Mouse (Mus musculus): ENCODE data around the gene Rap1gap. TPM values are rescaled to one million over a fixed set of nuclear protein-coding genes. Genes with fewer than 3 reads are reported as not detected.

Rap1gap gene
- polyA plus RNA-seq, 1 experiment from 2014 or later, result 59.1 TPM

GRCm38 (mm10) chr4:137679979-137680550, 15.5 kb downstream of the Rap1gap start:
- ATAC-seq (ENCODE audit: insufficient read depth, low FRiP score, low read depth), result no peak
- H3K9me3 ChIP-seq, result no peaks in the 10 kb centered on the region
- no peak overlapping the region for H3K4me3 ChIP-seq (replicated peaks)
- H3K9ac ChIP-seq, result no peak overlapping the region
- H3K4me1 ChIP-seq, result peaks cover 15% of the 10 kb centered on the region
- H3K36me3 ChIP-seq, result no peaks in the 10 kb centered on the region
- H3K27me3 ChIP-seq (replicated peaks), result peaks cover 24% of the 10 kb centered on the region
- H3K4me2 ChIP-seq, result no peak overlapping the region
- H3K27ac ChIP-seq, result no peak overlapping the region
- WGBS, result 84% methylated on average over 2 of the region's 2 CpGs

- H3K4me1 ChIP-seq, result peaks cover 15% of the 10 kb centered on the region
- peaks cover 24% of the 10 kb centered on the region for H3K27me3 ChIP-seq (replicated peaks)
- H3K4me3 ChIP-seq (replicated peaks), result no peak overlapping the region
- H3K27ac ChIP-seq, result no peak overlapping the region
- ATAC-seq (ENCODE audit: insufficient read depth, low FRiP score, low read depth), result no peak
- H3K9me3 ChIP-seq, result no peaks in the 10 kb centered on the region
- WGBS, result 34% methylated on average over 7 of the region's 7 CpGs
- H3K4me2 ChIP-seq, result no peak overlapping the region
- H3K36me3 ChIP-seq, result no peaks in the 10 kb centered on the region
- H3K9ac ChIP-seq, result no peak overlapping the region
Observed at GRCm38 (mm10) chr4:137680721-137681120, 16.2 kb downstream of the Rap1gap start.

GRCm38 (mm10) chr4:137681408-137682104, 17.0 kb downstream of the Rap1gap start:
- H3K4me1 ChIP-seq, result peaks cover 13% of the 10 kb centered on the region
- no peaks in the 10 kb centered on the region for H3K9me3 ChIP-seq
- no peak overlapping the region for H3K27ac ChIP-seq
- peaks cover 24% of the 10 kb centered on the region for H3K27me3 ChIP-seq (replicated peaks)
- peak overlapping the region; percentile 65 for H3K4me2 ChIP-seq
- no peaks in the 10 kb centered on the region for H3K36me3 ChIP-seq
- 0 out of 2 replicates have a peak overlapping the region, but pooled peaks have one; percentile 3 for H3K9ac ChIP-seq
- 5% methylated on average over 52 of the region's 52 CpGs for WGBS
- H3K4me3 ChIP-seq (replicated peaks), result peak overlapping the region; percentile 30
- ATAC-seq (ENCODE audit: insufficient read depth, low FRiP score, low read depth), result no peak

GRCm38 (mm10) chr4:137682961-137683453, 18.5 kb downstream of the Rap1gap start:
- Histone ChIP-seq H3K36me3 (no peaks in the 10 kb centered on the region), H3K27me3 (replicated peaks) (peaks cover 24% of the 10 kb centered on the region), H3K27ac (no peak overlapping the region), H3K4me2 (no peak overlapping the region), H3K9ac (no peak overlapping the region), H3K9me3 (no peaks in the 10 kb centered on the region), H3K4me1 (peaks cover 18% of the 10 kb centered on the region), H3K4me3 (replicated peaks) (no peak overlapping the region)
- 51% methylated on average over 7 of the region's 7 CpGs for WGBS
- no peak for ATAC-seq (ENCODE audit: insufficient read depth, low FRiP score, low read depth)

- no peak overlapping the region; the same call in 1 of the 2 replicates for H3K27ac ChIP-seq
- H3K27me3 ChIP-seq (replicated peaks), result peaks cover 22% of the 10 kb centered on the region
- no peak overlapping the region for H3K4me2 ChIP-seq
- H3K9ac ChIP-seq, result no peak overlapping the region
- peaks cover 18% of the 10 kb centered on the region for H3K4me1 ChIP-seq
- no peak for ATAC-seq (ENCODE audit: insufficient read depth, low FRiP score, low read depth)
- H3K9me3 ChIP-seq, result no peaks in the 10 kb centered on the region
- H3K4me3 ChIP-seq (replicated peaks), result no peak overlapping the region
- WGBS, result 30% methylated on average over 9 of the region's 9 CpGs
- no peaks in the 10 kb centered on the region for H3K36me3 ChIP-seq
Observed at GRCm38 (mm10) chr4:137684830-137685343, 20.4 kb downstream of the Rap1gap start.

GRCm38 (mm10) chr4:137686303-137686702, 21.8 kb downstream of the Rap1gap start:
- no peak overlapping the region for H3K9ac ChIP-seq
- H3K4me2 ChIP-seq, result no peak overlapping the region
- H3K4me3 ChIP-seq (replicated peaks), result no peak overlapping the region
- peaks cover 16% of the 10 kb centered on the region for H3K27me3 ChIP-seq (replicated peaks)
- no peaks in the 10 kb centered on the region for H3K36me3 ChIP-seq
- H3K9me3 ChIP-seq, result no peaks in the 10 kb centered on the region
- WGBS, result 65% methylated on average over 5 of the region's 5 CpGs
- H3K27ac ChIP-seq, result peak overlapping the region; percentile 64
- ATAC-seq (ENCODE audit: insufficient read depth, low FRiP score, low read depth), result 0 out of 2 replicates have a peak, but pooled peaks have one; percentile 25
- peaks cover 11% of the 10 kb centered on the region for H3K4me1 ChIP-seq

GRCm38 (mm10) chr4:137687234-137687825, 22.8 kb downstream of the Rap1gap start:
- H3K27ac ChIP-seq, result peak overlapping the region; percentile 57
- 57% methylated on average over 14 of the region's 14 CpGs for WGBS

GRCm38 (mm10) chr4:137692107-137692902, 27.8 kb downstream of the Rap1gap start:
- 69% methylated on average over 10 of the region's 10 CpGs for WGBS
- no peak overlapping the region for H3K4me3 ChIP-seq (replicated peaks)
- peak; percentile 59 for ATAC-seq (ENCODE audit: insufficient read depth, low FRiP score, low read depth)
- H3K27me3 ChIP-seq (replicated peaks), result no peaks in the 10 kb centered on the region
- H3K9me3 ChIP-seq, result no peaks in the 10 kb centered on the region
- no peak overlapping the region for H3K9ac ChIP-seq
- no peaks in the 10 kb centered on the region for H3K36me3 ChIP-seq
- H3K4me1 ChIP-seq, result peaks cover 25% of the 10 kb centered on the region
- peak overlapping the region; percentile 71; the same call in 1 of the 2 replicates for H3K27ac ChIP-seq
- no peak overlapping the region; the same call in 1 of the 2 replicates for H3K4me2 ChIP-seq

More at GRCm38 (mm10) chr4:137687234-137687825, 22.8 kb downstream of the Rap1gap start:
- Histone ChIP-seq H3K4me1 (peaks cover 11% of the 10 kb centered on the region; the same call in 1 of the 2 replicates), H3K4me2 (no peak overlapping the region), H3K36me3 (no peaks in the 10 kb centered on the region), H3K27me3 (replicated peaks) (peaks cover 6% of the 10 kb centered on the region; the same call in 1 of the 2 replicates), H3K9ac (no peak overlapping the region), H3K9me3 (no peaks in the 10 kb centered on the region), H3K4me3 (replicated peaks) (no peak overlapping the region)
- no peak for ATAC-seq (ENCODE audit: insufficient read depth, low FRiP score, low read depth)

GRCm38 (mm10) chr4:137695300-137695699, 30.8 kb downstream of the Rap1gap start:
- H3K27ac ChIP-seq, result peak overlapping the region; percentile 93
- no peaks in the 10 kb centered on the region for H3K36me3 ChIP-seq
- no peak overlapping the region; the same call in 1 of the 2 replicates for H3K9ac ChIP-seq
- H3K9me3 ChIP-seq, result no peaks in the 10 kb centered on the region
- peaks cover 41% of the 10 kb centered on the region for H3K4me1 ChIP-seq
- H3K4me3 ChIP-seq (replicated peaks), result no peak overlapping the region
- no peaks in the 10 kb centered on the region for H3K27me3 ChIP-seq (replicated peaks)
- ATAC-seq (ENCODE audit: insufficient read depth, low FRiP score, low read depth), result no peak
- no peak overlapping the region for H3K4me2 ChIP-seq
- WGBS, result 67% methylated on average over 8 of the region's 8 CpGs

- peak overlapping the region; percentile 5; the same call in 1 of the 2 replicates for H3K9ac ChIP-seq
- ATAC-seq (ENCODE audit: insufficient read depth, low FRiP score, low read depth), result peak; percentile 56; the same call in 1 of the 2 replicates
Observed at GRCm38 (mm10) chr4:137695900-137696299, 31.4 kb downstream of the Rap1gap start.

More at GRCm38 (mm10) chr4:137695900-137696299, 31.4 kb downstream of the Rap1gap start:
- Histone ChIP-seq H3K4me2 (no peak overlapping the region), H3K4me1 (peaks cover 41% of the 10 kb centered on the region), H3K36me3 (no peaks in the 10 kb centered on the region), H3K27me3 (replicated peaks) (no peaks in the 10 kb centered on the region), H3K27ac (peak overlapping the region; percentile 93), H3K9me3 (no peaks in the 10 kb centered on the region), H3K4me3 (replicated peaks) (no peak overlapping the region)
- WGBS, result 12% methylated on average over 4 of the region's 4 CpGs

All from stomach, embryonic 15.5 days (tissue).